27 mouse cellular contexts compared by ENCODE assay signal in genomic region chr11:88884376-88885065, GRCm38 (mm10). TPM values are rescaled to one million over a fixed set of nuclear protein-coding genes. Genes with fewer than 3 reads are reported as not detected.
A peak's percentile ranks its signal among the peaks of the same experiment; 100 is the strongest.
DNase-seq lines count a peak whose midpoint lies in the region; ATAC-seq lines count a peak whose summit lies in the region.
"Had no signal": no experiment of that assay in that cellular context is flagged by ENCODE, and none has a peak within 500 bp of the region (broad histone marks: within the 10 kb centered on the region; RNA-seq: fewer than 3 reads in every experiment).

No protein-coding gene starts in this region.

- no peaks in the 10 kb centered on the region for H3K9me3 ChIP-seq in forebrain, embryonic 13.5 days (replicated peaks)
- H3K9me3 ChIP-seq in forebrain, embryonic 12.5 days: no peaks in the 10 kb centered on the region
- H3K9me3 ChIP-seq in forebrain, embryonic 16.5 days (ENCODE audit: control insufficient read depth, low read length): no peaks in the 10 kb centered on the region
- H3K9me3 ChIP-seq: G1E; heart, embryonic 13.5 days; hindbrain, embryonic 12.5 days; limb, embryonic 12.5 days; liver, embryonic 13.5 days; neural tube, embryonic 12.5 days had no signal

- H3K4me1 ChIP-seq in forebrain, embryonic 13.5 days: peaks cover 6% of the 10 kb centered on the region; the same call in 1 of the 2 replicates
- H3K4me1 ChIP-seq in forebrain, embryonic 12.5 days: no peaks in the 10 kb centered on the region
- H3K4me1 ChIP-seq in forebrain, embryonic 16.5 days (replicated peaks; ENCODE audit: control insufficient read depth, insufficient read depth, low read length): peaks cover 5% of the 10 kb centered on the region
- H3K4me1 ChIP-seq: heart, embryonic 13.5 days; hindbrain, embryonic 12.5 days; limb, embryonic 12.5 days; liver, embryonic 13.5 days; neural tube, embryonic 12.5 days had no signal

- WGBS in forebrain, embryonic 13.5 days: 70% methylated on average over 8 of the region's 8 CpGs
- WGBS in forebrain, embryonic 12.5 days: 63% methylated on average over 8 of the region's 8 CpGs
- 51% methylated on average over 8 of the region's 8 CpGs for WGBS in forebrain, embryonic 16.5 days

- no peaks in the 10 kb centered on the region for H3K36me3 ChIP-seq in forebrain, embryonic 13.5 days (ENCODE audit: poor library complexity, severe bottlenecking)
- no peaks in the 10 kb centered on the region for H3K36me3 ChIP-seq in forebrain, embryonic 12.5 days (replicated peaks)
- H3K36me3 ChIP-seq in forebrain, embryonic 16.5 days (ENCODE audit: control insufficient read depth, insufficient read depth): no peaks in the 10 kb centered on the region
- H3K36me3 ChIP-seq: G1E; heart, embryonic 13.5 days; hindbrain, embryonic 12.5 days; limb, embryonic 12.5 days; liver, embryonic 13.5 days; neural tube, embryonic 12.5 days had no signal

- no peaks in the 10 kb centered on the region for H3K27me3 ChIP-seq in forebrain, embryonic 13.5 days
- no peaks in the 10 kb centered on the region for H3K27me3 ChIP-seq in forebrain, embryonic 12.5 days
- no peaks in the 10 kb centered on the region for H3K27me3 ChIP-seq in forebrain, embryonic 16.5 days (replicated peaks; ENCODE audit: control insufficient read depth, insufficient read depth, low read length)
- H3K27me3 ChIP-seq: CH12.LX; heart, embryonic 13.5 days; hindbrain, embryonic 12.5 days; limb, embryonic 12.5 days; liver, embryonic 13.5 days; neural tube, embryonic 12.5 days; Patski had no signal

- no peak overlapping the region for H3K9ac ChIP-seq in forebrain, embryonic 13.5 days
- no peak overlapping the region for H3K9ac ChIP-seq in forebrain, embryonic 12.5 days
- H3K9ac ChIP-seq in forebrain, embryonic 16.5 days (replicated peaks; ENCODE audit: low read depth, low read length): no peak overlapping the region
- H3K9ac ChIP-seq: heart, embryonic 13.5 days; hindbrain, embryonic 12.5 days; limb, embryonic 12.5 days; liver, embryonic 13.5 days; lung, embryonic 14.5 days; neural tube, embryonic 12.5 days had no signal

- H3K4me2 ChIP-seq in forebrain, embryonic 13.5 days: no peak overlapping the region
- no peak overlapping the region for H3K4me2 ChIP-seq in forebrain, embryonic 12.5 days
- no peak overlapping the region for H3K4me2 ChIP-seq in forebrain, embryonic 16.5 days (ENCODE audit: low read length)
- H3K4me2 ChIP-seq: heart, embryonic 13.5 days; hindbrain, embryonic 12.5 days; limb, embryonic 12.5 days; liver, embryonic 13.5 days; lung, embryonic 14.5 days; neural tube, embryonic 12.5 days had no signal

- peak; percentile 65; the same call in 1 of the 2 replicates for ATAC-seq in forebrain, embryonic 13.5 days
- ATAC-seq in forebrain, embryonic 12.5 days (ENCODE audit: low FRiP score): no peak
- peak; percentile 84 for ATAC-seq in forebrain, embryonic 16.5 days
- ATAC-seq: Patski had no signal

- H3K4me3 ChIP-seq in forebrain, embryonic 13.5 days: no peak overlapping the region
- no peak overlapping the region for H3K4me3 ChIP-seq in forebrain, embryonic 12.5 days (replicated peaks)
- no peak overlapping the region for H3K4me3 ChIP-seq in forebrain, embryonic 16.5 days (replicated peaks; ENCODE audit: low read length)
- H3K4me3 ChIP-seq: heart, adult 2 months; heart, embryonic 13.5 days; hindbrain, embryonic 12.5 days; limb, embryonic 12.5 days; liver, embryonic 13.5 days; neural tube, embryonic 12.5 days had no signal

- peak overlapping the region; percentile 63 for H3K27ac ChIP-seq in forebrain, embryonic 13.5 days
- no peak overlapping the region for H3K27ac ChIP-seq in forebrain, embryonic 12.5 days
- peak overlapping the region; percentile 53 for H3K27ac ChIP-seq in forebrain, embryonic 16.5 days (ENCODE audit: low read length)
- H3K27ac ChIP-seq: heart, adult 2 months; heart, embryonic 13.5 days; hindbrain, embryonic 12.5 days; limb, embryonic 12.5 days; liver, embryonic 13.5 days; macrophage; neural tube, embryonic 12.5 days; stomach, postnatal 0 days had no signal

- DNase-seq in lung, postnatal 36 days: peak; percentile 13
- DNase-seq in lung, adult 18-20 months: no peak
- peak; percentile 47 for DNase-seq in brain, adult 2 months (ENCODE audit: low read depth, low spot score)
- no peak for DNase-seq in cerebellum, postnatal 10 days
- DNase-seq: B cell, adult 2 months; cerebellum, adult 2 months; gastrocnemius, postnatal 25 days; heart, postnatal 14 days; kidney, adult 18-20 months; kidney, postnatal 4 days; liver, embryonic 13.5 days; lung, embryonic 14.5 days; thymus, adult 2 months; thymus, postnatal 4 days had no signal

RNA-seq across cellular contexts. Expression of gene Akap1, which starts 20.1 kb away (rescaled TPM):
- polyA plus RNA-seq in forebrain, embryonic 13.5 days (2015; fragmentation: Nextera tagmentation; extraction: Ambion mirVana): 21.8 and 26.4 TPM in 2 replicates
- polyA plus RNA-seq in forebrain, embryonic 12.5 days (2016; fragmentation: Nextera tagmentation; extraction: Ambion mirVana): 20.9 and 23.3 TPM in 2 replicates
- polyA plus RNA-seq in forebrain, embryonic 16.5 days (2015; fragmentation: Nextera tagmentation; extraction: Ambion mirVana): 37.5 and 40.7 TPM in 2 replicates

Comparison
In these comparisons a context has a peak if more than half of its experiments do, and no peak if none do; other contexts are left out.
1. DNase-seq: peak in lung, postnatal 36 days (single experiment) and brain, adult 2 months (single experiment); none in lung, adult 18-20 months (0 of 2) and cerebellum, postnatal 10 days (0 of 2).